Mouse (Mus musculus): Measurements from ENCODE around the gene Sp3. TPM values are rescaled to one million over a fixed set of nuclear protein-coding genes. Genes with fewer than 3 reads are reported as not detected.
"Not testable (repeated sequence)": the region's sequence is repeated elsewhere in the genome, so short reads cannot be mapped to it uniquely, and the experiment has no call there.

Gene Sp3
- polyA plus RNA-seq, 1 experiment from 2014 or later = 39.4 TPM

DNA sequence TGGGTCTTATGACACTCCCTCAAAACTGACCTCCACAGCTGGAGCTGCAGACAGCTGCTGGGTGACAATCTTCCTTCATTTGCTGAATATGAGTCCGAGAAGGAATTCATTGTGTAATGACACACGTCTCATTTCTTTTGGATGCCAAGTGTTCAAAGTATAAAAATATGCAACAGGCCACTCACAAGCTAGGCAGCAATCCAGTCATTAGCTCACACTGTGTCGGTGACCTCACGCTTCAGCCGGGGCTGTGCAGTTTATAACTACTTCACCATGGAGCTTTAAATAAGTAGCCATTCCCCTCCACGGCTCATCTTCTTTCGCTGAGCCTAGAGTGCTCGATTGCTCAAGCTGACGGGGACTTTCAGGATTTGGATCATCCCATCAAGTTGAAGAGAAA is 68.7 kb downstream of the Sp3 start:
- Histone ChIP-seq H3K4me3 (no peak overlapping the region), H3K9me3 (no peaks in the 10 kb centered on the region), H3K4me1 (0 out of 2 replicates have a peak, but pooled peaks cover 2% of the 10 kb centered on the region), H3K36me3 (replicated peaks) (no peaks in the 10 kb centered on the region), H3K4me2 (no peak overlapping the region), H3K9ac (no peak overlapping the region), H3K27me3 (replicated peaks) (no peaks in the 10 kb centered on the region), H3K27ac (no peak overlapping the region)
- ATAC-seq (replicated peaks) = no peak
- 92% methylated on average over 9 of the region's 9 CpGs for WGBS

DNA sequence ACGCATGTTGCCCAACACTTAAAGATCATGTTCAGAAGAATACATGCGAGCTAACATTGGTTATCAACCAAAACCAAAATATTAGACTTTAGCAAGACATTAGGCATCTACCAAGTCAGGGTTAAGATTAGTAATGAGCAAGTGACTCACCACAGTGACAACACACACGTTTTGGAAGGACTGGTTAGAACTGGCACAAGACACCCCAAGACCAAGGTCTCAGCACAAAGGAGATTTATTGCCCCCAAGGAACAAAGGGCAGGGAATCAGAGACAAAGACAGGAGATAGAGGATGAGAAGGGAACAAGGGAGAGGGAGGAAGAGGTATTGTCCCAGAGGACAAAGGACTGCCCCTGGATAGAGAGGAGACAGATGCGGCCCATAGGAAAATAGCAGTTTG is 71.2 kb downstream of the Sp3 start:
- ATAC-seq (replicated peaks) = no peak
- WGBS = 62% methylated on average over 4 of the region's 4 CpGs
- 0 out of 2 replicates have a peak, but pooled peaks cover 2% of the 10 kb centered on the region for H3K4me1 ChIP-seq

DNA sequence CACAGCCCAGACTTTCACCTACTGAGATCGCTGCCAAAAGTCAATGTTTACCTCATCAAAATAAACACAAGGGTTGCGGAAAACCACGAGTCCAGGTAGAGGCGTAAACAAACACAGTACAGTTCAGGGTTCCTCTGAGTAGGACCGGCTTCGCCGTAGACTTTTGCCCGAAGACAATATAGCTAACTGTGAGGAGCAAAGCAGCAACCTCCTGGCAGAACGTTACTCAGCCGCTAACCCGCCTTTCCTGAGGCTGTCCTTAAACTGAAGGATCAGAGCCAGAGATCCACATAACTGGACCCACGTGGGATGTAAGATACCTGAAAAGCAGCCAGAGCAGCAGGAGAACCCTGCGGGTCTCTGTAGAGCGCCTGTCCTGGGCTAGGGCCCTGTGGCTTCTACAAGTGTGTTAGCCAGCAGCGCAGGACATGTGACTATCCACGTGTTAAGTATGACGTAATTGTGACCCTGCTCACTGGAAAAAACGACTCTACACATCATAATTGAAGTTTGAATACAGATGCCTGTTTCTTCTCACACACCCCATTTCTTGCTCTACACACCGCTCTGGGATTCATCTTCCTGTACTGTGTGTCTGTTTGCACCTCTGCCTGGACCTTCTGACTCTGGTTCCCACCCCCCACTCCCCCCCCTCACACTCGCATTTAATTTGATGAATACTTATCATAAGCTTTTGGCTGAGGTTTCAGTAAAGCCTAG is 71.9 kb downstream of the Sp3 start:
- Histone ChIP-seq H3K27ac (no peak overlapping the region), H3K4me2 (no peak overlapping the region), H3K9ac (no peak overlapping the region), H3K27me3 (replicated peaks) (no peaks in the 10 kb centered on the region), H3K4me1 (0 out of 2 replicates have a peak, but pooled peaks cover 1% of the 10 kb centered on the region), H3K4me3 (no peak overlapping the region), H3K9me3 (no peaks in the 10 kb centered on the region), H3K36me3 (replicated peaks) (no peaks in the 10 kb centered on the region)
- ATAC-seq (replicated peaks) = no peak
- WGBS = 86% methylated on average over 20 of the region's 20 CpGs

More for the DNA sequence above, 71.2 kb downstream of the Sp3 start:
- Histone ChIP-seq H3K9ac (no peak overlapping the region), H3K4me2 (no peak overlapping the region), H3K27me3 (replicated peaks) (no peaks in the 10 kb centered on the region), H3K27ac (no peak overlapping the region), H3K36me3 (replicated peaks) (no peaks in the 10 kb centered on the region), H3K4me3 (no peak overlapping the region), H3K9me3 (no peaks in the 10 kb centered on the region)

DNA sequence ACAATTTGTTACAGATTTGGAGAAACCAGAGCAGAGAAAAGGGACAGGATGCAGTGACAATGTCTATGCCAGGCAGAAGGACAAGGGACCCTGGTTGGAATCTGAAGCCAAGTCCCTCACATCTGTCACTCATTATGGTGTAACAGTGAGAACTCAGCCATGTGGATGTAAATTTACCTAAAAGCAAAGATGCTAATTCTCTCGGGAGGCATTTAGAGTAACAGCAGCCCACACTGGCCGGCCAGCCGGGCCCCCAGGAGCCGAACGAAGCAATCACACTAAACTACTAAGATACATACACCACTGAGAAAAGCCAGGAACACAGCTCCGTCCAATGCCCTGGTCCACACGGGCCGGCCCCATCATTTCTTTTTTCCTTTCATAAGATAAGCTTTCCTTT is 73.5 kb downstream of the Sp3 start:
- Histone ChIP-seq H3K9ac (no peak overlapping the region), H3K4me3 (no peak overlapping the region), H3K27me3 (replicated peaks) (no peaks in the 10 kb centered on the region), H3K4me2 (no peak overlapping the region), H3K4me1 (no peaks in the 10 kb centered on the region), H3K27ac (no peak overlapping the region), H3K36me3 (replicated peaks) (no peaks in the 10 kb centered on the region), H3K9me3 (no peaks in the 10 kb centered on the region)
- 65% methylated on average over 8 of the region's 8 CpGs for WGBS
- ATAC-seq (replicated peaks) = no peak

DNA sequence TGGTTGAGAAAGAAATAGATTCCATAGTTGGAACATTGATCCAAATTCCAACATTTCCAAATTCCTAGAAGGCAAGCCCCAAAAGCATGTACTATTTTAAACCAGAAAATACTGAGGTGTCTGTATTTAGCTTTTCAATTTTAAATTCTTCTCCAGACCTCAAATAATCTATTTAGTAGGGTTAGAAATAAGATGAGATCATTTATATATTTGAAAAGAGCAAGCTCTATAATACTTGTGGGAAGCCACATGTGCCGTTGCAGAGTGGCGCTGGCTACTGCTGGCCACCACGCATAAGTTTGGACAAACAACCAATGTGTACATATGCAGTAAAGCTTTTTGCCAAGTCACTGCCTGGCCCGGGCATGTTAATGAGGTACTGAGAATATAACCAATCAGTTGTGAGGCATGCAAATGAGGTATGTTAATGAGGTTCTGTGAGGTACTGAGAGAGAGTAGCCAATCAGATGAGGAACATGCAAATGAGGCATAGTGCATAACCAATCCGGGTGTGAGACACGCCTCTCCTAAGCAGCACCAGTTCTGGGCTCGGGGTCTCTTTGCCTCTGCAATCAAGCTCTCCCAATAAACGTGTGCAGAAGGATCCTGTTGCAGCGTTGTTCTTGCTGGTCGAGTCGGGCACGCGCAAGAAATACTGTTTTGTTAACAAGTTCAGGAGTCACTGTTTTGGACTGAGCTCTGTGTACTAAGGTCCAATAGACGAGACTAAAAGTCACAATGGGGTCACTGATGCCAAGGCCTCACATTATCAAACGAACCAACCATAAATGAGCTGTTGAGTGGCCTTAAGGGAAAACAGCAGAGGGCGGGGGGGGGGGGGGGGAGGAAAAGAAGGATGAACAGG is 77.2 kb downstream of the Sp3 start:
- not testable (repeated sequence) for H3K36me3 ChIP-seq (replicated peaks); H3K4me3 ChIP-seq; ATAC-seq (replicated peaks); H3K27me3 ChIP-seq (replicated peaks); H3K9ac ChIP-seq; H3K4me2 ChIP-seq; H3K27ac ChIP-seq; H3K9me3 ChIP-seq; H3K4me1 ChIP-seq
- WGBS = 90% methylated on average over 16 of the region's 16 CpGs

DNA sequence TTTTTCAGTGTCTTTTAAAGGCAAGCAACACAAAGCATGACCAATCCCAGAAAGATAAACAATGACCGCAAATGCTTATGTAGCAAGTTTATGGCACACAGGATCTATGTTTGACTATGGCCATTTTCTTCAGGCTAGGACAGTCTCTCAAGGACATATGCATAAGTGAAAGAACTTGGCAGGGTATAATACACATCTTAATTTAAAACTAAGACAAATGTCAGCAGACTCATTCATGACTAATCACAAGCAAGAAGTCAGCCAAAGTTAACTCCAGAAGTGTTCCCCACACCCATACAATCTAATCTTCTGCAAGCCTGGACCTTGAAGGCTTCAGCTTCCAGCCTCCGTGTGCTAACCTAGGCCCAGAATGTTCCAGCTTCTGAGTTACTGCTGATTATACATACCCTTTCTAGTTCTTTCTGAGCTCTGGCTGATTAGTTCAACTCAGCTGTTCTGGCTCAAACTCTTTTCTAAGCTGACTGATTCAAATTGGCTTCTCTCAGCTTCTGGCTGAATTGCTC is 81.4 kb downstream of the Sp3 start:
- no peak for ATAC-seq (replicated peaks)
- no peaks in the 10 kb centered on the region for H3K4me1 ChIP-seq
- no peak overlapping the region for H3K4me3 ChIP-seq
- H3K4me2 ChIP-seq = no peak overlapping the region
- WGBS = 97% methylated on average over 2 of the region's 2 CpGs
- H3K36me3 ChIP-seq (replicated peaks) = no peaks in the 10 kb centered on the region
- no peaks in the 10 kb centered on the region for H3K27me3 ChIP-seq (replicated peaks)
- no peak overlapping the region for H3K9ac ChIP-seq
- peaks cover 4% of the 10 kb centered on the region; the same call in 1 of the 2 replicates for H3K9me3 ChIP-seq
- H3K27ac ChIP-seq = no peak overlapping the region

DNA sequence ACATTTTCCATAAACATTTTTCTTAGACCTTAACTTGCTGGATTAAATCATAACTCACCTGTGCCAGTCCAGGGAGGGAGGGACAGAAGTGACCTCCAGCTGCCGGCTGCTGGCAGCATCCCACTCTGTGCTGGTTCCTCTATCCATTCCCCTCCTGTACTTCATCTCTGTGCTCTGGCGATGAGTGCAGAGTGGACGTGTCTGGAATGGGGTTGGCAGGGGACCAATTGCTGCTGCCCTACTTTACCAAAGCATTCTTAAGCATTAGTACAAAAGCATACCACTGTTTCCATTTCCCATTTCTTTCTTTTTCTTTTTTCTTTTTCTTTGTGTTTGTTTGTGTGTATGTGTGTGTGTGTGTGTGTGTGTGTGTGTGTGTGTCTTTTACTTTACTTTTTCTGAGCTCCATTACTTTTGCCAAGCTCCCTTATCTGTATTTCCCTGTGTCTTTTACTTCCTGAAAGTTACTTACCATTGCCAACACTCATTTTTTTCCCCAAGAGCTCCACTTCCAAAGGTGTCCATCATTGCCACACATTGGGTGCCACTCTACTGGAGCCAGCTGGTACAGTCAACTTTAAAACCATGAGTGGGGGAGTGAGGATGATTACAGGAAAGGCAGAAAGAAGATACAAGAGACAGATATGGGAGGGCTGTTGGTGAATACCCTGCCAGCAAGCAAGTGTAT is 82.0 kb downstream of the Sp3 start:
- Histone ChIP-seq H3K9me3 (peaks cover 4% of the 10 kb centered on the region; the same call in 1 of the 2 replicates), H3K27me3 (replicated peaks) (no peaks in the 10 kb centered on the region), H3K4me1 (no peaks in the 10 kb centered on the region), H3K27ac (no peak overlapping the region), H3K4me2 (no peak overlapping the region), H3K9ac (no peak overlapping the region), H3K36me3 (replicated peaks) (no peaks in the 10 kb centered on the region), H3K4me3 (no peak overlapping the region)
- 89% methylated on average over 3 of the region's 3 CpGs for WGBS
- no peak for ATAC-seq (replicated peaks)

DNA sequence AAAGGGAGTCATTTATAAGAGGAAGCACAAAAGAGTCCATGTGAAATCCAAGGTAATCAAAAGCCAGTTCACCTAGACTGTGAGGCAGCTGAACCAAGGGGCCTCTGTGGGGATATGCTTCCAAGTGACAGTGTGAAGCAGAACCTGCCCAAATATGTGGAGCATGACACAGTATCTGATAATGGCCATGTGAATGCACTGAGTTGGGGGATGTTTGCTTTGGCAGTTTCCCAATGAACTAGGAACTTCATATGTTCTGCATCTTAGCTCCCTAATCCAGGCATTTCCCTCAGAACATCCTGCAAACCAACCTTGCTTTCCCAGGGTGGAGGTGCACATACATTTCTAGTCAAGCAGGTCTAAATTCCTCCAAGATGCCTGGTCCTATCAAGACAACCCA is 90.4 kb downstream of the Sp3 start:
- Histone ChIP-seq H3K9me3 (no peaks in the 10 kb centered on the region), H3K36me3 (replicated peaks) (no peaks in the 10 kb centered on the region), H3K4me3 (no peak overlapping the region), H3K27me3 (replicated peaks) (no peaks in the 10 kb centered on the region), H3K4me1 (no peaks in the 10 kb centered on the region), H3K4me2 (no peak overlapping the region), H3K9ac (no peak overlapping the region), H3K27ac (no peak overlapping the region)
- no peak for ATAC-seq (replicated peaks)

Small RNA genes within 50 kb of the gene (microRNA-seq; reads per million reads assigned to microRNA genes)
- gene Gm25960 = not detected

Other genes with a start within 250 kb of the Sp3 start
- gene Gm11084, start 6.3 kb upstream of the Sp3 start, polyA plus RNA-seq (2015; fragmentation: Nextera tagmentation; extraction: Ambion mirVana) = not detected in 2 replicates
- 84.1 and 91.3 TPM in 2 replicates for gene Ola1, start 238.5 kb upstream of the Sp3 start, polyA plus RNA-seq (2015; fragmentation: Nextera tagmentation; extraction: Ambion mirVana)